Mouse (Mus musculus) intestine, embryonic 16.5 days (tissue): ENCODE measurements around the gene Thrb. TPM values are rescaled to one million over a fixed set of nuclear protein-coding genes. Genes with fewer than 3 reads are reported as not detected.
A peak's percentile ranks its signal among the peaks of the same experiment; 100 is the strongest.

Experiments used
- ATAC-seq: fragments of 200-750 bp; cut with Nextera tagmentation; 2 replicates; pipeline ENCODE4 v1.8.0; 2017; ENCODE audit warnings: moderate TSS enrichment, moderate library complexity
- H3K27ac ChIP-seq: fragments of 300-500 bp; sonication (generic); 2 replicates; pipeline ENCODE4 v1.5.1; 2014; ENCODE audit warnings: mild to moderate bottlenecking, low read length
- H3K27me3 ChIP-seq: fragments of 300-500 bp; sonication (generic); replicated peaks from 2 replicates; pipeline ENCODE4 v1.6.1; 2014; ENCODE audit warnings: low read length, control low read depth, mixed read lengths; ENCODE audit not compliant: control insufficient read depth, insufficient read depth
- H3K36me3 ChIP-seq: fragments of 300-500 bp; sonication (generic); 2 replicates; pipeline ENCODE4 v1.6.1; 2014; ENCODE audit warnings: low read length, control low read depth; ENCODE audit not compliant: control insufficient read depth, insufficient read depth
- H3K4me1 ChIP-seq: fragments of 300-500 bp; sonication (generic); 2 replicates; pipeline ENCODE4 v1.6.1; 2014; ENCODE audit warnings: low read length, control low read depth, mixed read lengths; ENCODE audit not compliant: control insufficient read depth, insufficient read depth
- H3K4me2 ChIP-seq: fragments of 300-500 bp; sonication (generic); 2 replicates; pipeline ENCODE4 v1.6.1; 2014; ENCODE audit warnings: low read depth, low read length, control low read depth
- H3K4me3 ChIP-seq: fragments of 300-500 bp; sonication (generic); 2 replicates; pipeline ENCODE4 v1.5.1; 2014; ENCODE audit warnings: mild to moderate bottlenecking, low read length
- H3K9ac ChIP-seq: fragments of 300-500 bp; sonication (generic); 2 replicates; pipeline ENCODE4 v1.6.1; 2014; ENCODE audit warnings: low read depth, low read length
- H3K9me3 ChIP-seq: fragments of 300-500 bp; sonication (generic); 2 replicates; pipeline ENCODE4 v1.6.1; 2016; ENCODE audit warnings: low read length, control low read depth; ENCODE audit not compliant: control insufficient read depth
- WGBS: fragments of 180-500 bp; shearing (Covaris S2); extraction: QIAGEN DNeasy Blood & Tissue Kit; methylation state at CpG from one replicate; pipeline ENCODE4 v1.1.7; 2014; 5-methylcytosine and 5-hydroxymethylcytosine counted together
- polyA plus RNA-seq: library from polyadenylated mRNA; unstranded; fragments of >200 nt; fragmentation: Nextera tagmentation; extraction: Ambion mirVana; gene quantifications from 2 replicates; pipeline ENCODE4 v1.2.1, GENCODE M21; 2015

Thrb gene
- polyA plus RNA-seq, 1 experiment from 2014 or later = 6.0 TPM

DNA sequence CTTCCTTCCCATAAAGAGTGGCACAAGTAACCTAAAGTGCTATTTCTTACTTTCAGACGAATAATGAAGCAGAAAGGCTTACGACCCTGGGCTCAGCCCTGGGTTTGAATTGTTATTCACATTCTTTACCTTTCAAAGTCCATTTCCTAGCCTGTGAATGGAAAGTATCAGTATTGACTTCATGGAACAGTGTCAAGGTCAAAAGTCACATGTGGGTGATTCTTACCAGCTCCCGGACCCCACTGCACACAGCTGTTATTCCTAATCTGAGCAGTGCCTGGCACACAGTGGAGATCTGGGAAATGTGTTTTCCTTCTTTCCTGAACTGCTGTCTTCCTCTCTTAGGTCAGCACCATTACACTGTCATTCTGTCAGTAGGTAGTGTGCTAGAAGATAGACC lies 125.3 kb downstream of the Thrb start:
- Histone ChIP-seq H3K4me2 (no peak overlapping the region), H3K9ac (no peak overlapping the region), H3K36me3 (no peaks in the 10 kb centered on the region), H3K27ac (no peak overlapping the region), H3K9me3 (no peaks in the 10 kb centered on the region), H3K4me3 (no peak overlapping the region), H3K27me3 (no peaks in the 10 kb centered on the region), H3K4me1 (0 out of 2 replicates have a peak, but pooled peaks cover 2% of the 10 kb centered on the region)
- no peak for ATAC-seq
- WGBS = 29% methylated on average over 3 of the region's 3 CpGs

DNA sequence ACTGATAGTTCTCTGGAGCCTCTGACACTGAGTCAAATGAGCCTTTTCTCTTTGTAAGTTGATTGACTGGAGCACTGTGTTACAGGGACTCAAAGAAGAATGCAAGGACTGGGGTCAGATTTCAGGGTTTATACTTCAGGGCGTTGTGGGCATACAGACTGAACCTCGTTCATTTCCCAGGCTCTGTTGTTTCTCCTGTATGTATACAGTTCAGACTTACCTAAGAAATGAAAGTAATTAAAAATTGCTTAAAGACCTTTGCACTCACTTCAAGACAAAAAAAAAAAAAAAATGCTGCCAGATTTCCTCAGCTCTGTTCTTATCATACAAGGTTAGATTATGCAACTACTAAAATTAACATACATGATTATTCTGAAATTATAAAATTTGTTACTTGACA lies 126.2 kb downstream of the Thrb start:
- WGBS = 16% methylated on average over 2 of the region's 2 CpGs
- H3K9ac ChIP-seq = no peak overlapping the region
- ATAC-seq = peak; percentile 73
- H3K4me1 ChIP-seq = 0 out of 2 replicates have a peak, but pooled peaks cover 2% of the 10 kb centered on the region
- H3K9me3 ChIP-seq = no peaks in the 10 kb centered on the region
- no peaks in the 10 kb centered on the region for H3K36me3 ChIP-seq
- no peak overlapping the region for H3K4me3 ChIP-seq
- H3K27me3 ChIP-seq = no peaks in the 10 kb centered on the region
- no peak overlapping the region for H3K4me2 ChIP-seq
- H3K27ac ChIP-seq = peak overlapping the region; percentile 66

DNA sequence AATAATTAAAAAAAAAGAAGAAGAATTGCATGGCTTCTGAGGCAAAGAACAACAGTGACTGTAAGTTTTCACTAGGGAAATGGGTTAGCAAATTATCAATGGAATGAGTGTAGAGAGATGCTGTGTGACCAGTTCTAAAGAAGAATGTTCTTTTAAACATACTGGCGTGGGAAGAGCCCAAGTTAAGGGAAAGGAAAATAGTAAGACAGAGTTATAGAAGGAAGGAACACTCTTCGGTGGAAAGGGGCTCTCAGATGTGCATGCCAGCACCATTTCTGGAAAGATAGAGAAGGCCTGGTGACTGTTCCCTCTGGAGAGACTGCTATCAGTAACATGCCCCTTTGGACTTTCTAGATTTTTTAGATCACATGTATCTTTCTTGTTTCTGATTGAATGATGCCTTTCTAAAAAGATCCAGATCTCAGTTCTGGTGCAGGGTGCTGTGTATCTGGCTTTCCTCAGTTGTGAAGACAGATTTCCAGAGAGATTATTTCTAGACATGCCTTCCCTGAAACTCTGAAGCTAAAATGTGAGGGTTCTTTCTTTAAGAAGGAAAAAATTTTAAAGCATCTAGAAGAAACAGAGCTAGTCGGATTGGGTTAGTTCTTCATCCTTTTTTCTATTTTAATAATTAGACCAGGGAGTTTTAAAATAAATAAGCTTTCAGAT lies 144.0 kb downstream of the Thrb start:
- ATAC-seq = no peak

DNA sequence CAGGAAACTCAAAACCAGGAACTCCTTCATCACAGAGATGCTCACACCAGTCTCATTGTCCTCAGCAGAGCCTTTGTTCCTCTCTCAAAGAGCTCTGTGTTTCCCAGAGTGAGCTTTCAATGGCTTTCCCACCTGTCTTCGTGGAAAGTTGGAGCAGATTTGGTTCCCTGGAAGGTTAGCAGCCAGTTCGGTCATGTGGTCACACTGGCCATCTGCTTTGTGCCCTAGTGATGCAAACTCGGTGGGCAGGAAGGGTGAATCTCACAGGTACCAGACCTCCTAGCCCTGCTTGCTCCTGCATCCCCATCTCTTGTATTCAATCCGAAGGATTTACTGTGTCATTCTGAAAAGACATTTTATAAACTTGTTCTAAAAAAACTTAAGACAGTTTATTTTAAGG lies 151.0 kb downstream of the Thrb start:
- Histone ChIP-seq H3K9ac (no peak overlapping the region), H3K36me3 (no peaks in the 10 kb centered on the region), H3K9me3 (no peaks in the 10 kb centered on the region), H3K4me1 (no peaks in the 10 kb centered on the region), H3K4me2 (no peak overlapping the region), H3K27me3 (no peaks in the 10 kb centered on the region), H3K27ac (no peak overlapping the region), H3K4me3 (no peak overlapping the region)
- no peak for ATAC-seq
- WGBS = 70% methylated on average over 4 of the region's 4 CpGs

More for the DNA sequence above, 144.0 kb downstream of the Thrb start:
- Histone ChIP-seq H3K27ac (no peak overlapping the region), H3K4me1 (no peaks in the 10 kb centered on the region), H3K9me3 (no peaks in the 10 kb centered on the region), H3K27me3 (no peaks in the 10 kb centered on the region), H3K4me3 (no peak overlapping the region), H3K9ac (no peak overlapping the region), H3K4me2 (no peak overlapping the region), H3K36me3 (no peaks in the 10 kb centered on the region)
- WGBS = 75% methylated on average over 3 of the region's 3 CpGs

DNA sequence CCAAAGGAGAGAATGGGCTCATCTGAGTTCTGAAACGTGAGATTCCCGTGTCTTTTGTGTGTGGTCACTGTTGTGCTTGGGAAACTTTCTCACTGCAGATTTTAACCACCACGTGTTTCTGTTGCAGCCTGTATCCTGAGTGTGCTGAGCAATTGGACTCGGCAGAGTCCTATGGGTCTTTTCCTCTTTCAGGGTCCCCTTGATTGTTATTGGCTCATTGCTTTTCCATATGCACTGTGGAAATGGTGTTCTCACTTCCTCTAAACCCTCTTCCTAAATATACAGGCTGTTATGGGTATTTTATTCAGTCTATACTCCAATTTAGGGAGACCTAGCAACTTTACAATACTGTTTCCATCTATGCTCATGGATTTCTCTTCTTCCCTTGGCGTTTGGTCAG lies 152.4 kb downstream of the Thrb start:
- Histone ChIP-seq H3K36me3 (no peaks in the 10 kb centered on the region), H3K27me3 (no peaks in the 10 kb centered on the region), H3K9me3 (no peaks in the 10 kb centered on the region), H3K4me2 (no peak overlapping the region), H3K4me3 (no peak overlapping the region), H3K9ac (no peak overlapping the region), H3K4me1 (no peaks in the 10 kb centered on the region), H3K27ac (no peak overlapping the region)
- ATAC-seq = no peak
- 80% methylated on average over 5 of the region's 5 CpGs for WGBS

DNA sequence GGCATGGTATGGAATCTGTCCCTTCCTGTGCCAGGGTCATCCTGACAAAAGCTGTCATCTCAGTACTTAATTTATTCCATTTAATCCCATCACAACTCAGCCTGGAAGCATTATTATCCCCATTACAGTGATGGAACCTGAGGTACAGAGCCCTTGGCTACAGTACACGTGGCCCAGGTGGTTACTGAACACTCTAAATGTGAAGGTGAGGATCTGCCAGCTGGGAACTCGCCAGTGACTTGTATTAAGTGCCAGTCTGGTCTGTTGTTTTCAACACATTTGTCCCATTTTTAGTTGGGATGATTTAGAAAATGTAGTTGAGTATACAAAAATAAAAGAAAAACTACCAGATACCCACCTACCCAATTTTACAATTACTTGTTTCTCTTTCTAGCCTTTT lies 155.0 kb downstream of the Thrb start:
- Histone ChIP-seq H3K9ac (no peak overlapping the region), H3K36me3 (no peaks in the 10 kb centered on the region), H3K9me3 (no peaks in the 10 kb centered on the region), H3K27ac (no peak overlapping the region), H3K4me2 (no peak overlapping the region), H3K27me3 (no peaks in the 10 kb centered on the region), H3K4me3 (no peak overlapping the region), H3K4me1 (no peaks in the 10 kb centered on the region)
- ATAC-seq = no peak
- WGBS = 72% methylated on average over 2 of the region's 2 CpGs

DNA sequence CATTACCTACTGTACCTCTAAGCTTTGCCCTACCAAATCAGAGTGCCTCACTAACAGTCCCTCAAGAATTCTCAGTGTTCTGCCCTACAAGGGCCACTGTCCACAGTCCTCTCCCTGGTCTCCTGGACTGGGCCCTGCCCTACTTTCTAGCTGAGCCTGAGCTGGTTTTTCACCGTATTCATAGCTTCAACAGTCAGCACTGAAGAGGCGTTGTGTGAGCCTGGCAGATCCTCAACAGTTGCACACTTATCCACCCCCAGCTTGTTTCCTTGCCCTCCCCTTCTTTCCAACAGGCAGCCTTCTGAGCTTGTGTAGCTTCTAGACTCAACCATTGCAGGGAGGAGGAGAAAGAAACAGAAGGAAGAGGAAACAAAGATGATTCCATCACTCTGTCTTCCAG lies 158.0 kb downstream of the Thrb start:
- Histone ChIP-seq H3K9me3 (no peaks in the 10 kb centered on the region), H3K27me3 (no peaks in the 10 kb centered on the region), H3K4me1 (no peaks in the 10 kb centered on the region), H3K27ac (no peak overlapping the region), H3K4me2 (no peak overlapping the region), H3K9ac (no peak overlapping the region), H3K36me3 (no peaks in the 10 kb centered on the region), H3K4me3 (no peak overlapping the region)
- no peak for ATAC-seq
- WGBS = 90% methylated on average over 2 of the region's 2 CpGs

DNA sequence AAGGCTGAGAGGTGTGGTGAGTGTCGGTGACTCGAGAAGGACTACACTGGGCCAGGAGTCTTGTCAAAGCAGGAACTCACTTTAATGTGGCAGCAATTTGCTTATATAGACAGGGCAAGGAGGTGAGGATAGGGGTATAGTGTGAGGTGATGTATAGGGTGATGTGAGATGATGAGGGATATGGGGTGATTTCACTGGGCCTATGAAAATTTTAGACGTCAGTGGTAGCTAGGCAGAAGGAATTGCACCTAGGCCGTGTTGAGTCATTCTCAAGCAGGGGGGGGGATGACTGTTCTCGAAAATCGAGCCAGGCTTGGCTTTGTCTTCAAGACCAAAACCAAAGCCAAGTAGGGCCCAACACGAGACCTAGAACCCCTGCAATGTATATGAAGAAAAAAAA lies 162.7 kb downstream of the Thrb start:
- Histone ChIP-seq H3K9ac (no peak overlapping the region), H3K9me3 (no peaks in the 10 kb centered on the region), H3K4me2 (no peak overlapping the region), H3K27me3 (no peaks in the 10 kb centered on the region), H3K27ac (no peak overlapping the region), H3K4me1 (no peaks in the 10 kb centered on the region), H3K4me3 (no peak overlapping the region), H3K36me3 (no peaks in the 10 kb centered on the region)
- ATAC-seq = no peak
- 81% methylated on average over 7 of the region's 7 CpGs for WGBS

DNA sequence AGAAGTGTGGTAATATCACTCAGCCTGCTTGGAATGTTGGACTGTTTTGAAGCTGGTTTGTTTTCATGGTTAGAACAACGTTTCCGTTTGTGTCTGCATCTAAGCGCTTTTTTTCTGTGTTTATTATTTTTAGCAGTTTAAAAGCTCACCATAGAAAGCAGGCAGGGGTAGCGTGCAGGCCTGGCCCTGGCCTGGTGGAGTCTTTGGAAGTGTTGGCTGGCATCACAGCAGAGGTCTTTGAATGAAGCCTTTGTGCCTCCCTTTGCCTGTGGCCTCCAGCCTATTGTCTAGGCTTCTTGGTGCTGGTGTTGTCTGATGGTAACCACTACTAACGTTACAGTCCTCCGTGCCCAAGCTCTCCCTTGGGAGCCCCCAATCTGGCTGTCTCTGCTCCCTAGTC lies 167.3 kb downstream of the Thrb start:
- WGBS = 65% methylated on average over 6 of the region's 6 CpGs
- H3K9ac ChIP-seq = no peak overlapping the region
- no peaks in the 10 kb centered on the region for H3K36me3 ChIP-seq
- no peak overlapping the region for H3K4me3 ChIP-seq
- H3K4me2 ChIP-seq = no peak overlapping the region
- ATAC-seq = no peak
- H3K27ac ChIP-seq = no peak overlapping the region
- H3K4me1 ChIP-seq = no peaks in the 10 kb centered on the region
- H3K9me3 ChIP-seq = no peaks in the 10 kb centered on the region
- no peaks in the 10 kb centered on the region for H3K27me3 ChIP-seq

DNA sequence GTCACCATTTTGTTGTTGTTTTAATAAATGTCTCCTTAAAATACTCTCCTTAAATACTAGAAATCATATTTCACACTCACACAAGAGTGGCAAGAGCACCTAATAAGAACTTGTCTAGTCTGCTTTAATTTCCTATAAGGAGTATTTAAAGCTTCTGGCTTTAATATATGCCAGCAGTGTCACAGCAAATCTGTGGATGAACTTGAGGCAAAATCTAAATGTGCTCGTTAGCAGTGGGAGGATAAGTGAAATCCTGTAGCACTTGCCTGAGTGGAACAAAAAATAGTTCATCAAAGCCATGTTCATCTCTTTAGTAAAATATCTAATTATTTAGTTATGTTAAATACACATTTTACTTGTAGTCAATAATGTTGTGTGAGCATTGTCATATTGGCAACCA lies 175.7 kb downstream of the Thrb start:
- Histone ChIP-seq H3K9me3 (no peaks in the 10 kb centered on the region), H3K4me3 (no peak overlapping the region), H3K27me3 (no peaks in the 10 kb centered on the region), H3K27ac (no peak overlapping the region), H3K4me2 (no peak overlapping the region), H3K4me1 (0 out of 2 replicates have a peak, but pooled peaks cover 5% of the 10 kb centered on the region), H3K36me3 (no peaks in the 10 kb centered on the region), H3K9ac (no peak overlapping the region)
- ATAC-seq = no peak
- 79% methylated on average over 1 of the region's 1 CpGs for WGBS
